Mouse (Mus musculus) forebrain, postnatal 0 days (tissue): ENCODE results near the gene Rapgef2. TPM values are rescaled to one million over a fixed set of nuclear protein-coding genes. Genes with fewer than 3 reads are reported as not detected.

Source experiments
- ATAC-seq: fragments of 200-750 bp; cut with Nextera tagmentation; 2 replicates; pipeline ENCODE4 v1.8.0; 2017; ENCODE audit warnings: mild to moderate bottlenecking, moderate library complexity
- DNase-seq: peaks from one replicate; pipeline ENCODE4 v3.0.0-alpha.2; 2015
- H3K27ac ChIP-seq: fragments of 300-500 bp; sonication (generic); 2 replicates; pipeline ENCODE4 v1.5.1; 2014; ENCODE audit warnings: low read depth, mild to moderate bottlenecking, antibody characterized with exemption, low read length, moderate library complexity, mixed read lengths
- H3K27me3 ChIP-seq: fragments of 300-500 bp; sonication (generic); 2 replicates; pipeline ENCODE4 v1.6.1; 2014; ENCODE audit warnings: mild to moderate bottlenecking, low read length, mixed read lengths; ENCODE audit not compliant: insufficient read depth
- H3K36me3 ChIP-seq: fragments of 300-500 bp; sonication (generic); 2 replicates; pipeline ENCODE4 v1.6.1; 2014; ENCODE audit warnings: mild to moderate bottlenecking, moderate library complexity; ENCODE audit not compliant: insufficient read depth
- H3K4me1 ChIP-seq: fragments of 300-500 bp; sonication (generic); 2 replicates; pipeline ENCODE4 v1.6.1; 2014; ENCODE audit warnings: antibody characterized with exemption; ENCODE audit not compliant: insufficient read depth
- H3K4me2 ChIP-seq: fragments of 300-500 bp; sonication (generic); 2 replicates; pipeline ENCODE4 v1.6.1; 2014; ENCODE audit warnings: low read depth, mild to moderate bottlenecking, moderate library complexity
- H3K4me3 ChIP-seq: fragments of 300-500 bp; sonication (generic); 2 replicates; pipeline ENCODE4 v1.5.1; 2014; ENCODE audit warnings: low read depth, low read length, mixed read lengths
- H3K9ac ChIP-seq: fragments of 300-500 bp; sonication (generic); 2 replicates; pipeline ENCODE4 v1.6.1; 2014; ENCODE audit warnings: mild to moderate bottlenecking
- H3K9me3 ChIP-seq: fragments of 300-500 bp; sonication (generic); 2 replicates; pipeline ENCODE4 v1.6.1; 2016; ENCODE audit warnings: low read length
- CTCF ChIP-seq: sonication (generic); IDR thresholded peaks from 2 replicates; pipeline ENCODE4 v1.5.1; 2016; ENCODE audit warnings: antibody characterized with exemption, control low read depth, low read depth
- whole genome bisulfite sequencing: fragments of 180-500 bp; shearing (Covaris S2); extraction: QIAGEN DNeasy Blood & Tissue Kit; methylation state at CpG from one replicate; pipeline ENCODE4 v1.1.7; 2014; 5-methylcytosine and 5-hydroxymethylcytosine counted together
- polyA plus RNA-seq: library from polyadenylated mRNA; unstranded; fragments of >200 nt; fragmentation: Nextera tagmentation; extraction: Ambion mirVana; gene quantifications from 2 replicates; pipeline ENCODE4 v1.2.1, GENCODE M21; 2015
- total RNA-seq: library from RNA; depleted of rRNA; stranded (reverse); fragments of >200 nt; gene quantifications from 2 replicates; pipeline ENCODE4 v1.2.3, GENCODE M21; 2014

Gene Rapgef2
- total and polyA plus RNA-seq, 2 experiments from 2014 or later, result 8.9 to 61.5 TPM

GRCm38 (mm10) chr3:79224352-79224751 lies 62.0 kb downstream of the Rapgef2 start:
- H3K36me3 ChIP-seq, result no peaks in the 10 kb centered on the region
- no peak for TF ChIP-seq CTCF
- peaks cover 3% of the 10 kb centered on the region; the same call in 1 of the 2 replicates for H3K4me1 ChIP-seq
- ATAC-seq, result no peak
- no peak for DNase-seq
- WGBS, result 87% methylated on average over 7 of the region's 7 CpGs
- no peaks in the 10 kb centered on the region for H3K27me3 ChIP-seq
- H3K27ac ChIP-seq, result no peak overlapping the region
- no peak overlapping the region for H3K9ac ChIP-seq
- H3K4me2 ChIP-seq, result no peak overlapping the region
- no peaks in the 10 kb centered on the region for H3K9me3 ChIP-seq
- H3K4me3 ChIP-seq, result no peak overlapping the region

GRCm38 (mm10) chr3:79223281-79223680 lies 63.0 kb downstream of the Rapgef2 start:
- TF ChIP-seq CTCF, result no peak
- H3K4me3 ChIP-seq, result no peak overlapping the region
- DNase-seq (no peak), ATAC-seq (no peak)
- WGBS, result 65% methylated on average over 8 of the region's 8 CpGs
- H3K9me3 ChIP-seq, result no peaks in the 10 kb centered on the region
- H3K36me3 ChIP-seq, result no peaks in the 10 kb centered on the region
- H3K4me1 ChIP-seq, result peaks cover 3% of the 10 kb centered on the region; the same call in 1 of the 2 replicates
- no peaks in the 10 kb centered on the region for H3K27me3 ChIP-seq
- H3K4me2 ChIP-seq, result no peak overlapping the region
- H3K27ac ChIP-seq, result no peak overlapping the region
- H3K9ac ChIP-seq, result no peak overlapping the region

DNA sequence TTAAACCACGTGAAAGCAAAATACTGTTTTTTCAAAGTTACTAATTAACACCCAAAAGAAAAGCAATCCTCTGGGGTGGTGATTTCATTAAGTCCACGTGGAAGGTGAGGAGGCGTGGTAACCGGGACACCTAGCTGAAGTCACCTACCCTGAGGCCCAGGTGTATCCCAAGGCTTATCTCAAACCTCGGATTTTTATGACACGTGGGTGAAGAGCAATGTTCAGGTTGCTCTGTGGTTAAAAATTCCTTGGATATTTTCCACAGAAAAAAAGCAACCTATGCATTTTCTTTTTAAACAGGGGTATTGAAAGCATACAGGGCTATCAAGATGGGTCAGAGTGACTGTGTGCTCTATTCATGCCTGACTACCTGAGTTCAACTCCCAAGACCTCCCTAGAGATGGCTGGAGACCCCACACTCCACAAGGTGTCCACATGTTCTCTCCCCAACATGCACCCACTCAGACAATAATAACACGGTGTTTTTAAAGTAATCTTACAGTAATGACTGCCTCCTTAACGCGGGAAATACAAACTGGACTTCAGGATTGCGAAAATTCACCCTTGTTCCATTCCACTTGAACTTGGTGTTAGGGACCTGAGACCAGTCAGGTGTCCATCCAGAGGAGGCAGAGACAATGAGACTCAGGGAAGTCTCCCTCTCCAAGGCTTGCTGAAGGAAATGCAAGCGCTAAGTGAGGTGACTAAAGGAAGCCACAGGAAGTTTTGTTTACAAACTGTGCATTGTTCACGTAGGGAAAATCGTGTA lies 63.9 kb downstream of the Rapgef2 start:
- Histone ChIP-seq H3K4me3 (no peak overlapping the region), H3K27me3 (no peaks in the 10 kb centered on the region), H3K36me3 (no peaks in the 10 kb centered on the region), H3K9me3 (no peaks in the 10 kb centered on the region), H3K4me2 (no peak overlapping the region), H3K27ac (no peak overlapping the region), H3K4me1 (peaks cover 3% of the 10 kb centered on the region; the same call in 1 of the 2 replicates), H3K9ac (no peak overlapping the region)
- no peak for TF ChIP-seq CTCF
- ATAC-seq, result no peak
- no peak for DNase-seq
- 57% methylated on average over 13 of the region's 13 CpGs for WGBS

DNA sequence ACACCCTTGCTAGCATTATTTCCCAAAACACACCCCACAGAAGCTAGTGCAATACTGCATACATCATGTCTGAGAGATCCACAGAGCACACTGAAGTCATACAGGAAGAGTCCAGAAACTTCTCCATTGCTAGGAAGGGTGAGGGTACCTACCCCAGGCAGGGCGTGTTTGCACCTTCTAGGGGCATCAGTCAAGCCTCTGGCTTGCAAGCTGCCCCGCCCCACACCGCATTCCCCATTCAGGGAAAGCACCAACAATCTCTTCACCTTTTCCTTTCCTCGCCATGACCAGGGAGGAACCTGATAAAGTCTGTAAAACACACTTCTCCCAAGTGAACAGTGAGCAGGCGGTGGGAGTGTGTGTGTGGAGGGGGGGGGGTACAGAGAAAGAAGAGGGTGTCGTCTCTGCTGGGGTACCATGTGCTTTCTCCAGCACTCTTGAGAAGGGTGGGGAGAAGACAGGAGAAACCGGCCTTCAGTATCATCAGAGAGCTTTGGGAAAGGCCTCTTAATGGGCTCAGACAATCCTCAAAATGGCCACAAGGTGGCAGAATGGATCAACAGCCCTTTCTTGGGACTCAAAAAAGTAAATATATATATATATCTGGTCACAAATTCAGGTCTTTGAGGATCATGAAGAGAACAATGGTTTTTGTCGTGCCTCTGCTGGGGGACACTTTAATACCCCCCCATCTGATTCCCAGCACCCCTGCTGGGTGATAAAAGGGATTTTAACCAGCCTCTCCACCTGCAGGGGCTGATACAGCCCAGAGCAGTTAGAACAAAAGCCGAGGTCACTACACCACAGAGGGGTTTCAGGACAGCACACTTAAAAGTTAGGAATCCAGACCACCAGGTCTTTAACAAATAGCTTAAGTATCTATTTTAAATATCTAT lies 64.8 kb downstream of the Rapgef2 start:
- TF ChIP-seq CTCF, result peak; percentile 82
- H3K27me3 ChIP-seq, result no peaks in the 10 kb centered on the region
- H3K9me3 ChIP-seq, result no peaks in the 10 kb centered on the region
- 35% methylated on average over 9 of the region's 9 CpGs for WGBS
- no peak overlapping the region for H3K4me3 ChIP-seq
- peaks cover 3% of the 10 kb centered on the region; the same call in 1 of the 2 replicates for H3K4me1 ChIP-seq
- DNase-seq, result peak; percentile 86
- ATAC-seq, result peak; percentile 51
- no peaks in the 10 kb centered on the region for H3K36me3 ChIP-seq
- H3K4me2 ChIP-seq, result no peak overlapping the region
- no peak overlapping the region for H3K9ac ChIP-seq
- no peak overlapping the region for H3K27ac ChIP-seq

DNA sequence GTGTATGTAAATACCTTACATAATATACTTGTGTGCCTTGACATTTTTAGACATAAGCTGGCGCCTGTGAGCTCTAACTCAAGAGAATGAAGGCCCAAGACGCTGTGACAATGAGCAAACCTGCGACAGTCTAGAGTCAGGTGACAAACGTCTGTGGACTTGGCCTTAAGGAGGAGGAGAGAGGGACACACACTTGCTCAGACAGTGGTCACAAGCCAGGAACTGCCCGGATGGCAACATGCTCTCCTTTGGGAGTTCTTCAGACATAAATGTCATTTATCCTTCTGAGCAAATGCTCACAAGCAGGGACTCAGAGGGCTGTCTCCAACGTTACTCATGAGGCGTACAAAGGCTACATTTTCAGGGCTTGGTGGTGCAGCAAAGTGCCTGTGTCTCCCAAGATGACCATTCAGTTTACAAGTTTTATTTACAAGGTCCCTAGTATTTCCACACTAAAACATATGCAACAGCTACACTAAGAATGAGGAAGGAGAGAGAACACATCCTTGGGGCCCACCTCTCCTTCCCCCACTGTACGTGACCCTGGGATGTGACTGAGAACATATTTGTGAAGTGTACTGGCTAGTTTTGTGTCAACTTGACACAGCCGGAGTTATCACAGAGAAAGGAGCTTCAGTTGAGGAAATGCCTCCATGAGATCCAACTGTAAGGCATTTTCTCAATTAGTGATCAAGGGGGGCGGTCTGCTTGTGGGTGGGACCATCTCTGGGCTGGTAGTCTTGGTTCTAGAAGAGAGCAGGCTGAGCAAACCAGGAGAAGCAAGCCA lies 67.0 kb downstream of the Rapgef2 start:
- WGBS, result 41% methylated on average over 10 of the region's 10 CpGs
- no peak for TF ChIP-seq CTCF
- H3K4me3 ChIP-seq, result no peak overlapping the region
- H3K9me3 ChIP-seq, result no peaks in the 10 kb centered on the region
- H3K27ac ChIP-seq, result no peak overlapping the region
- no peak overlapping the region for H3K4me2 ChIP-seq
- DNase-seq (no peak), ATAC-seq (no peak)
- H3K4me1 ChIP-seq, result peaks cover 3% of the 10 kb centered on the region; the same call in 1 of the 2 replicates
- no peaks in the 10 kb centered on the region for H3K27me3 ChIP-seq
- H3K36me3 ChIP-seq, result no peaks in the 10 kb centered on the region
- H3K9ac ChIP-seq, result no peak overlapping the region

DNA sequence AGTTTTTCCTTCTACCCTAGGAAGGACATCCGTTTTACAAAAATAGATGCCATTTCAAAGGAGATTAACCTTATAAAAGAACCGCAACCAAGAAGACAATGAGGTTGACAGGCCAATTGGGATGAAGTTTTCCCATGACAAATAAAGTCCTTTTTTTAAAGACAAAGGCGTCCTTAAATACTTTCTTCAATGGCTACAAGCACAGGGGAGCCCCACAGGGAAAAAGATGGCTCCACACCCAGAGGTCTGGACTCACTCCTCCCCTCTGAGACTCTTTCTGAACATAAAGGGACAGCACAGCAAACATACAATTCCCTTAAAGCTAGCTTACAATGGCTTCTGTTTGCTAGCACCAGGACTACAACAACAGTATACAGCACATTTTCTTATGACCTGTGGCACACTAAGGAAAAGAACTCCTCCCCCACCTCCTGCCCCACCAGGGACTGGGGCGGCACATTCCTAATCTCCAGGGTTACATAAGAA lies 67.7 kb downstream of the Rapgef2 start:
- WGBS, result 16% methylated on average over 4 of the region's 4 CpGs
- TF ChIP-seq CTCF, result no peak
- no peak overlapping the region for H3K9ac ChIP-seq
- H3K4me3 ChIP-seq, result no peak overlapping the region
- H3K9me3 ChIP-seq, result no peaks in the 10 kb centered on the region
- no peaks in the 10 kb centered on the region for H3K36me3 ChIP-seq
- no peaks in the 10 kb centered on the region for H3K27me3 ChIP-seq
- H3K4me1 ChIP-seq, result peaks cover 3% of the 10 kb centered on the region; the same call in 1 of the 2 replicates
- H3K27ac ChIP-seq, result no peak overlapping the region
- no peak overlapping the region for H3K4me2 ChIP-seq
- DNase-seq, result no peak
- ATAC-seq, result no peak
